Mouse (Mus musculus) lung, postnatal 0 days (tissue): ENCODE results near the gene Tmem176b.

Source experiments
- CTCF ChIP-seq: IDR thresholded peaks from 2 replicates; pipeline ENCODE4 v1.5.1; 2016; ENCODE audit warnings: antibody characterized with exemption, mild to moderate bottlenecking
- EP300 ChIP-seq: IDR thresholded peaks from 2 replicates; pipeline ENCODE4 v1.6.1; 2016; ENCODE audit warnings: antibody characterized with exemption, mild to moderate bottlenecking, control low read depth

DNA sequence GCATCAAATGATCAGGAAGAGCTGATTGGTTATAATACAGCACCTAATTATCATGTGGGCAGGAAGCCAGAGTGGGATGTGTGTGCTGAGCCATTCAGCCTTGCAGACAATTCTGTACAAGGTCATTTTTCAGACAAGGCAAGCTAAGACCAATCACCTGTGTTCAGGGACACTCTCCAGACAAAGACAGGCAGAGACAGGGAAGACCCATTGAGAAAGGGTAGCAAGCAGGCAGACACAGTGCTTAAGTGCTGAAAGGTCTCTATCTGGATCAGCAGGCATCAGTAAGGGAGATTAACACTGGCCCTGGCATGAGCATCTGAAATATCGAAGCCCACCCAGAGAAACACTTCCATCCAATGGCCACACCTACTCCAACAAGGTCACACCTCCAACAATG is 56.9 kb downstream of the Tmem176b start:
- TF ChIP-seq EP300 (no peak), CTCF (no peak)
